Mouse (Mus musculus): Measurements from ENCODE around the gene Sh3glb1.

DNA sequence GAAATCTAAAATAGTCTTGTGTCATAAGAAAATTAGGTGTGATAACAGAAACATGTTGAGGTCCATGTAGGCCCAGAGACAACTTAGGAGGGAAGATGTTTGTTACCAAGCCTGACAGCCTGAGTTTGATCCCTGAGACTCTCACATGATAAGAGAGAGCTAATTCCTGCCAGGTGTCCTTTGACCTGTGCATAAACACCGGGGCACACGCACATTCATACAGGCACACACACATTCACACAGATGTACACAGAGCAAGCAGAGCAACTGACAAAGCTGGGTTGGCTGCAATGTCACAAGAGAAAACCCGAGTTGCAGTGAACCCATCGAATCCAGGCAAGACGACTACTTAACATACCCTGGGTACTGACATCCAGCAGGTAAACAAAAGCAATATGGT lies 11.5 kb downstream of the Sh3glb1 start:
- TF ChIP-seq CTCF (IDR thresholded peaks at IDR 0.05; ENCODE audit: extremely low read depth, insufficient read length, insufficient replicate concordance, low read depth, low read length) (no peak), POLR2A (IDR thresholded peaks at IDR 0.05; ENCODE audit: low read depth, low read length) (no peak)
